Mouse (Mus musculus) CH12.LX (cell line): ENCODE measurements around the gene Hist1h2bj.

Experiments used
- CTCF ChIP-seq, 2 experiments: IDR thresholded peaks in 1 of 2; conservative IDR thresholded peaks in 1 of 2; 2 replicates each; pipeline ENCODE4 v1.5.1; 2011 to 2012; ENCODE audit warnings: low read depth in 2 of 2, low read length in 2 of 2, improper control_type of control experiment in 1 of 2, inconsistent platforms in 1 of 2, mild to moderate bottlenecking in 1 of 2, moderate library complexity in 1 of 2
- POLR2A ChIP-seq: IDR thresholded peaks from 2 replicates; pipeline ENCODE4 v1.6.1; 2011; ENCODE audit warnings: low read depth, mild to moderate bottlenecking, improper control_type of control experiment, low read length
- ZMIZ1 ChIP-seq: IDR thresholded peaks from 2 replicates; pipeline ENCODE4 v1.6.1; 2012; ENCODE audit warnings: low read depth, mild to moderate bottlenecking, inconsistent platforms, low read length, improper control_type of control experiment

DNA sequence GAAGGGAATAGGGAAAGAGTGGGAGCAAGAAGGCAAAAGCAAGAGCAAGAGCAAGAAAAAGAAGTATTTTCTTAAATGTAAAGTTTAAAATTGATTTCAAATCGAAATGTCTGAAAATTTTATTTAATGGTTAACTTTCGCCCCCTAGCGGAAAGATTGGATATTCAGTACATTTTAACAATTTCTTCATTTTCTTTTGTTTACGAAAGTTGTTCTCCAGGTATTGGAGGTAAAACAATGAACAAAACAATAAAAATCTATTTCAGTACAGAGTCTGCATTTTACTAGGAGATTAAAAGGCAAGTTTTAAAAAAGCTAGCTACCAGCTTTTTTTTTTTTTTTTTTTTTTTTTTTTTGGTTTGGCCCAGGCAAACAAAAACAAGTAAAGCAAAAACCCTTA, 12.5 kb upstream of the Hist1h2bj start:
- peak in 1 of 2 experiments; percentile 65; a peak in 3 of 4 replicates for TF ChIP-seq CTCF (conservative IDR thresholded peaks at IDR 0.05 in 1 of 2, IDR thresholded peaks at IDR 0.05 in 1 of 2; ENCODE audit: low read depth in 2 of 2, low read length in 2 of 2)
- TF ChIP-seq POLR2A: no peak
- no peak for TF ChIP-seq ZMIZ1
